Mouse (Mus musculus) stomach, embryonic 16.5 days (tissue): ENCODE data around the gene Ablim1. TPM values are rescaled to one million over a fixed set of nuclear protein-coding genes. Genes with fewer than 3 reads are reported as not detected.
A peak's percentile ranks its signal among the peaks of the same experiment; 100 is the strongest.

Experiments used
- ATAC-seq: fragments of 200-750 bp; cut with Nextera tagmentation; 2 replicates; pipeline ENCODE4 v1.8.0; 2017; ENCODE audit warnings: moderate number of reproducible peaks, moderate TSS enrichment; ENCODE audit not compliant: insufficient read depth, low FRiP score
- H3K27ac ChIP-seq: fragments of 300-500 bp; sonication (generic); 2 replicates; pipeline ENCODE4 v1.5.1; 2014; ENCODE audit warnings: low read length
- H3K27me3 ChIP-seq: fragments of 300-500 bp; sonication (generic); 2 replicates; pipeline ENCODE4 v1.6.1; 2014; ENCODE audit warnings: low read length, control low read depth, mixed read lengths; ENCODE audit not compliant: control insufficient read depth, insufficient read depth
- H3K36me3 ChIP-seq: fragments of 300-500 bp; sonication (generic); 2 replicates; pipeline ENCODE4 v1.6.1; 2014; ENCODE audit warnings: low read length; ENCODE audit not compliant: control insufficient read depth, insufficient read depth
- H3K4me1 ChIP-seq: fragments of 300-500 bp; sonication (generic); 2 replicates; pipeline ENCODE4 v1.6.1; 2014; ENCODE audit warnings: low read length, control low read depth, mixed read lengths; ENCODE audit not compliant: control insufficient read depth, insufficient read depth
- H3K4me2 ChIP-seq: fragments of 300-500 bp; sonication (generic); 2 replicates; pipeline ENCODE4 v1.6.1; 2014; ENCODE audit warnings: low read depth, low read length, mixed read lengths
- H3K4me3 ChIP-seq: fragments of 300-500 bp; sonication (generic); replicated peaks from 2 replicates; pipeline ENCODE4 v1.5.1; 2014; ENCODE audit warnings: mild to moderate bottlenecking, low read length
- H3K9ac ChIP-seq: fragments of 300-500 bp; sonication (generic); 2 replicates; pipeline ENCODE4 v1.6.1; 2014; ENCODE audit warnings: low read length
- H3K9me3 ChIP-seq: fragments of 300-500 bp; sonication (generic); replicated peaks from 2 replicates; pipeline ENCODE4 v1.6.1; 2016; ENCODE audit warnings: low read length, control low read depth; ENCODE audit not compliant: control insufficient read depth
- WGBS: fragments of 180-500 bp; shearing (Covaris S2); extraction: QIAGEN DNeasy Blood & Tissue Kit; methylation state at CpG from one replicate; pipeline ENCODE4 v1.1.7; 2014; 5-methylcytosine and 5-hydroxymethylcytosine counted together
- polyA plus RNA-seq: library from polyadenylated mRNA; unstranded; fragments of >200 nt; fragmentation: Nextera tagmentation; extraction: Ambion mirVana; gene quantifications from 2 replicates; pipeline ENCODE4 v1.2.1, GENCODE M21; 2015

The Ablim1 gene
- polyA plus RNA-seq, 1 experiment from 2014 or later: 66.5 TPM

DNA sequence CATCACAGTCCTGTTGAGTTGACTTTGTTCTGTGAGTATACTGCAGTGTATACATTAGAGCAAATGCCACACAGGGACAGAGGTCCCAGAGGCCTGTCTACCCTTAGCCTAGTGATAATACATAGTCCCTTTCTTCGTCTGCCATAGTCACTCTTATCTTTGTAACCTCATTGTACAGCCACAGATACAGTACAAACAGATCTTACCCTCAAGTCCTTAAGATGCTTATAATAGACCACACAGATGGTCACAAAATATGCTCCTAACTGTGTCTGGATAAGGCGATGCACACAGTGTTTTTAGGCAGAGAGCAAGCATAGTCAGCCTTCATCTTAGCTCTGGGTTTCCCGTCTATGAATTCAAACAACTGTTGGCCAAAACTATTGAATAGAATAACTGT lies 1.9 kb upstream of the Ablim1 start:
- no peak overlapping the region for H3K4me2 ChIP-seq
- peaks cover 10% of the 10 kb centered on the region; the same call in 1 of the 2 replicates for H3K4me1 ChIP-seq
- H3K9me3 ChIP-seq: no peaks in the 10 kb centered on the region
- no peak overlapping the region for H3K9ac ChIP-seq
- ATAC-seq: no peak
- 80% methylated on average over 3 of the region's 3 CpGs for WGBS
- no peak overlapping the region for H3K27ac ChIP-seq
- H3K36me3 ChIP-seq: no peaks in the 10 kb centered on the region
- H3K4me3 ChIP-seq: no peak overlapping the region
- no peaks in the 10 kb centered on the region for H3K27me3 ChIP-seq

DNA sequence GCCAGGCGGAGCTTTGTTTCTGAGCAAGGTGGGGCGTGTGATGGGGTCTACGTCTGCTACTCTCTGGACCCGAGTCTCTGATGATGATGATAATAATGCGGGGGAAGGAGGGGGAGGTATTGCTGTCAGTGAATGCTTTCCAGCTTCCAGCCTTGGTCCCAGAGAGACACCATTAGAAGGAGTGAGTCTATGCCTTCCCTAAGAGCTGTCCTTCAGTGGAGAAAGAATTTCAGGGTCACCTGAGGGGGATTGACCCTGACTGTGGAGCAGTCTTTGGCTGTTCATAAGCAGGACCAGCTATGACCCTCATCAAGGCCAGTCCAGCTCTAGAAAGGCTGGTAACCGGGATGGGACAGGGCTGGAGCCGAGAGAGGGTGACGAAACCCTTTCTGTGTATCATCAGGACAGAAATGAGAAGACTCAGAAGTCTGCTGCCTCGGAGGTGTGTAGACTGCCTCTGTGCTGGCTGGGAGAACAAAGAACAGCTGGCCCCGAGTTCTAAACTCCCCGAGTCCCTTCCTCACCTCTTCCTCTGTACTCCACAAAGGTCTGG lies 370 bp upstream of the Ablim1 start:
- Histone ChIP-seq H3K9ac (peak overlapping the region; percentile 73), H3K36me3 (no peaks in the 10 kb centered on the region), H3K9me3 (no peaks in the 10 kb centered on the region), H3K27ac (peak overlapping the region; percentile 44; the same call in 1 of the 2 replicates), H3K27me3 (no peaks in the 10 kb centered on the region), H3K4me1 (peaks cover 10% of the 10 kb centered on the region; the same call in 1 of the 2 replicates), H3K4me3 (peak overlapping the region; percentile 58), H3K4me2 (peak overlapping the region; percentile 78)
- no peak for ATAC-seq
- WGBS: 42% methylated on average over 11 of the region's 11 CpGs

DNA sequence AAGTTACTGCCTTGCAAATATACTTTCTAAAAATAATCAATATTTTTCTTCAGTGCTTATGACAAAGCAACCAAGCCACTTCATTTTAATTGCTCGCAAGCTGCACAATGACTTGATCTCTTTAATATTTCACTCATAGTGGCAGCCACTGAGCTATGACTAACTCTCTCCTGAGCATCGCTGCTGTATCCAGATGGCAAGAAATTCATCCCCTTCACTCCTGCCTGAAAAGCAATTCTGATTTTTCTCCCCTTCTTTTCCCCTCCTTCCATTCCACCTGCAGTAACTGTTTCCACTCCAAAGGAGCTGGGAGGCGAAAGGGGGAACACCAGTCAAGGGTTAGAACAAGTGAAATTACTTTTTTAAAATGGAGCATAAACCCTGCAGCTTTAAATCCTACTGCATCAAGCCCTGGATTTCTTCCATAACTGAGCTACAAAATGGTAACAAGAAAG lies 801 bp downstream of the Ablim1 start:
- H3K4me2 ChIP-seq: peak overlapping the region; percentile 78
- ATAC-seq: no peak
- H3K9ac ChIP-seq: peak overlapping the region; percentile 73
- H3K36me3 ChIP-seq: no peaks in the 10 kb centered on the region
- no peaks in the 10 kb centered on the region for H3K27me3 ChIP-seq
- H3K27ac ChIP-seq: no peak overlapping the region
- peaks cover 10% of the 10 kb centered on the region; the same call in 1 of the 2 replicates for H3K4me1 ChIP-seq
- H3K4me3 ChIP-seq: peak overlapping the region; percentile 58
- H3K9me3 ChIP-seq: no peaks in the 10 kb centered on the region
- WGBS: 67% methylated on average over 3 of the region's 3 CpGs

DNA sequence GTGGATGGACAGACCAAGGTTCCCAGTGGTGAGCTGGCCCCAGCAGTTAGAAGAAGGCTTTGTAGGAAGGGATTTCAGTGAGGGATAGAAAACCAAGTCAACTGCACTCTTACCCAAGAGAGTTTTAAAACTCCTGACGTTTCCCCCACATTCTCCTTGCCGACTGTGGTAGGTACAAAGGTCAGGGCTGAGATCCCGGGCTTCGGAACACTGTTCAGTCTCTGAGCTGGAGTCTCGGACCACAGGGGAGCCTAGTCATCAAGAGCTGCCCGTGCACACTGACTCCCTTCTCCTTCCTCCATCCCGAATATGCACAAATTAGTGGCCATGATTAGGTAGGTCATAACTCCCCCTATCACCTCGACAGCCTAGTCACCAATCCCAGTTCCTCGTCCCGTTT lies 1.5 kb downstream of the Ablim1 start:
- 67% methylated on average over 10 of the region's 10 CpGs for WGBS
- Histone ChIP-seq H3K9me3 (no peaks in the 10 kb centered on the region), H3K4me3 (no peak overlapping the region), H3K4me2 (no peak overlapping the region), H3K9ac (no peak overlapping the region), H3K27ac (no peak overlapping the region), H3K27me3 (no peaks in the 10 kb centered on the region), H3K36me3 (no peaks in the 10 kb centered on the region), H3K4me1 (peaks cover 10% of the 10 kb centered on the region; the same call in 1 of the 2 replicates)
- no peak for ATAC-seq

DNA sequence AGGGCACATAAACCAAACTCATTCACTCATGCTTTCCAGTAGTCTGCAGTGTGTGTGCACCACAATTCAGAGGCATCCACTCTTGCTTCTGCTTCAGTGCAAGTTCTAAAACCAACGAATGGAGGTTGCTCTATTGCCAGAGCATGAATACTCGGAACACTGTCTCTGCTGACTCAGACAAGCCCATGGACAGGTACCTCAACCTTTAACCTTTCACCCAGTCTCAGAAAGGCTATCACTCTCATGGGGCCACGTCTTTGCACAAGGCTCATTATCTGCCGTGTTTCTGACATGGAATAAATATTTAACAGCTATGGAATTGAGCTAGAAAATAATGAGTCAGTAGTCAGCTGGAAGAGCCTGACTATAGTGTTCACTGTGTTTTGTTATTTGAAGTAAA lies 4.7 kb downstream of the Ablim1 start:
- H3K27ac ChIP-seq: no peak overlapping the region
- 47% methylated on average over 4 of the region's 4 CpGs for WGBS

DNA sequence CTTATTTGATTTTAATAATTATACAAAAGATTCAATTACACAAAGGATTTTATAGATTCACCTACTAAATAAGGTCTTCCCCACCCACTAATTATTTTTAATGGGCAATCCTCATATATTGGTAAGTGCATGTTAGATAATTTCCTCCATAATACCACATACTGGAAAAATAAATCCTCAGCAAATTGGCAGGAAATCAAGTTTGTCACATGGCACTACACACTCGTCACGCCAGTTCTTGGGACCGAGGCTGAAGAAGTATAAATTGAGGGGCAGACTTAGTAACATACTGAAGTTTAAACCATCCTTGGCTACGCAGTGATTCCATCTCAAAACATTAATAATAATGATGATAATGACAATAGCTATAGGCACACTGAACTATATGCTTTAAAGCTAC lies 8.1 kb downstream of the Ablim1 start:
- WGBS: 58% methylated on average over 4 of the region's 4 CpGs

More for the DNA sequence above, 4.7 kb downstream of the Ablim1 start:
- Histone ChIP-seq H3K4me2 (no peak overlapping the region), H3K27me3 (no peaks in the 10 kb centered on the region), H3K9ac (no peak overlapping the region), H3K36me3 (no peaks in the 10 kb centered on the region), H3K9me3 (no peaks in the 10 kb centered on the region), H3K4me3 (no peak overlapping the region), H3K4me1 (peaks cover 9% of the 10 kb centered on the region; the same call in 1 of the 2 replicates)
- no peak for ATAC-seq

DNA sequence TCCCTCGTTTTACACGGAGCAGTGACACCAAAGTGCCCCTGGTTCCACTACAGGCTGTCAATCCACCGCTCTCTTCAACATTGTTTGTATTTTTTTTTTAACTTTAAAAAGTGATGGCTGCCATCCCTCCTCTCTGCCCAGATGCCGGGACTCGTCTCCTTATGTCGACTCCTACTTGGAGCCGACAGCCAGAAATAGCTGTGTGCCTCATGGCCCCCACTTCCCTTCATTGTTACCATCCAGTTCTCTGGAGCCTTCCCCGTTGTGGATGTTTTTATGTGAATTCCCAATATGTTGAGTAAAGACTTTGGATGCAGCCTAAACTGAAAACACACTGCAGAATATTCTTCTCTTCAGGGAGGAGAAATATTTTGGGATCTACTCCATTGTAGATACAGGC lies 8.7 kb downstream of the Ablim1 start:
- no peak for ATAC-seq
- H3K4me1 ChIP-seq: no peaks in the 10 kb centered on the region; the same call in 1 of the 2 replicates
- H3K27ac ChIP-seq: no peak overlapping the region
- no peaks in the 10 kb centered on the region for H3K9me3 ChIP-seq
- H3K9ac ChIP-seq: no peak overlapping the region
- WGBS: 66% methylated on average over 8 of the region's 8 CpGs
- no peaks in the 10 kb centered on the region for H3K36me3 ChIP-seq
- H3K27me3 ChIP-seq: no peaks in the 10 kb centered on the region
- no peak overlapping the region for H3K4me2 ChIP-seq
- no peak overlapping the region for H3K4me3 ChIP-seq

More for the DNA sequence above, 8.1 kb downstream of the Ablim1 start:
- Histone ChIP-seq H3K36me3 (no peaks in the 10 kb centered on the region), H3K27ac (no peak overlapping the region), H3K4me2 (no peak overlapping the region), H3K9ac (no peak overlapping the region), H3K27me3 (no peaks in the 10 kb centered on the region), H3K9me3 (no peaks in the 10 kb centered on the region), H3K4me3 (no peak overlapping the region), H3K4me1 (no peaks in the 10 kb centered on the region; the same call in 1 of the 2 replicates)
- no peak for ATAC-seq

DNA sequence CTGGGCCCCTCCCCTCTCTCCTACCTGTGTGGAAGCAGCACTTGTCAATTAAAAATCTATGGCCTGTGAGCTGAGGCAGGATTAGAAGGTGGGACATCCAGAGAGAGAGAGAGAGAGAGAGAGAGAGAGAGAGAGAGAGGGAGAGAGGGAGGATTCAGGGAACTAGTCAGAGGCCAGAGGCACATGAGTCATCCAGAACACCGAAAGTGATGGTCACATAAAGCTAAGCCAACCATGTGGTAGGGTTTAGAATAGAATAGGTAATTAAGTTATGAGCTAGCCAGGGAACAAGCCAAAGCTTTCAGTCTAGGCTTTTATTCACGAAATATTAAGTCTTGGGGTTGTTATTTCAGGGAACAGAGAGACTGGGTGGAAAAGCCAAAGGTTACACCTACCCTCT lies 10.1 kb downstream of the Ablim1 start:
- no peak overlapping the region for H3K4me2 ChIP-seq
- no peaks in the 10 kb centered on the region for H3K9me3 ChIP-seq
- 82% methylated on average over 2 of the region's 2 CpGs for WGBS
- no peak overlapping the region for H3K27ac ChIP-seq
- no peaks in the 10 kb centered on the region for H3K27me3 ChIP-seq
- no peak overlapping the region for H3K9ac ChIP-seq
- no peak overlapping the region for H3K4me3 ChIP-seq
- no peaks in the 10 kb centered on the region for H3K36me3 ChIP-seq
- H3K4me1 ChIP-seq: no peaks in the 10 kb centered on the region
- no peak for ATAC-seq

DNA sequence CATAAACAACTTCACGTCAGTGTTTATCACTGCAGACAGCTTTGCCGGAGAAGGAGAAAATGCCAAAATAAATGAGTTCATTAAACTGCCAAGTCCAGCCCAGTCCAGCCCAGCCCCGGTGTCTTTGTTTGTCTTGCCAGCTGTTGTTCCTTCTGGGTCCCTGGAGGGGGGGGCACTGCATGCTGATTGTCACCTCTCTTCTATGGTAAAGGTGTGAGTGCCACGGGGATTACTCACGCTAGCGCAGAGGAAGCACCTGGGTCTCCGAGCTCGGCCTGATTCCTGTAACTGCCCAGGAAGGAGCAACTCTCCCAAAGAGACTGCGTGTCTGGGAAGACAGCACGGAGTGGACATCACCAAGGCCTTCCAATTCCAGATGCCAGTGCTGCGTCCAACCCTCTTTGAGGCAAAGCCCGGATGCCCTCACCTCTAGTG lies 12.7 kb downstream of the Ablim1 start:
- Histone ChIP-seq H3K9ac (no peak overlapping the region), H3K27ac (no peak overlapping the region)
- 41% methylated on average over 12 of the region's 12 CpGs for WGBS

More for the DNA sequence above, 12.7 kb downstream of the Ablim1 start:
- H3K4me2 ChIP-seq: no peak overlapping the region
- H3K4me1 ChIP-seq: peaks cover 4% of the 10 kb centered on the region; the same call in 1 of the 2 replicates
- H3K27me3 ChIP-seq: no peaks in the 10 kb centered on the region
- H3K9me3 ChIP-seq: no peaks in the 10 kb centered on the region
- no peak overlapping the region for H3K4me3 ChIP-seq
- H3K36me3 ChIP-seq: no peaks in the 10 kb centered on the region
- ATAC-seq: no peak
